Mouse (Mus musculus) heart, embryonic 14.5 days (tissue): ENCODE data around the gene Tmem79. TPM values are rescaled to one million over a fixed set of nuclear protein-coding genes. Genes with fewer than 3 reads are reported as not detected.
"Not testable (repeated sequence)": the region's sequence is repeated elsewhere in the genome, so short reads cannot be mapped to it uniquely, and the experiment has no call there.

Source experiments
- ATAC-seq: fragments of 200-750 bp; cut with Nextera tagmentation; 2 replicates; pipeline ENCODE4 v1.8.0; 2017; ENCODE audit warnings: low read depth, moderate TSS enrichment; ENCODE audit not compliant: insufficient number of reproducible peaks, insufficient read depth, low FRiP score
- H3K27ac ChIP-seq, 2 experiments: fragments of 200-500 bp in 1 of 2; fragments of 300-500 bp in 1 of 2; sonication (generic) in 1 of 2; replicated peaks in 1 of 2; 2 replicates each; pipeline ENCODE4 v1.5.1; 2012 to 2014; ENCODE audit warnings: low read depth in 2 of 2, low read length in 2 of 2, control low read depth in 1 of 2, mild to moderate bottlenecking in 1 of 2, mixed read lengths in 1 of 2; ENCODE audit not compliant: control insufficient read depth in 1 of 2, insufficient read depth in 1 of 2
- H3K27me3 ChIP-seq: fragments of 300-500 bp; sonication (generic); 2 replicates; pipeline ENCODE4 v1.6.1; 2014; ENCODE audit warnings: mild to moderate bottlenecking, low read length, control low read depth; ENCODE audit not compliant: control insufficient read depth, insufficient read depth
- H3K36me3 ChIP-seq: fragments of 300-500 bp; sonication (generic); 2 replicates; pipeline ENCODE4 v1.6.1; 2014; ENCODE audit warnings: mild to moderate bottlenecking, control low read depth, low read length, mixed read lengths; ENCODE audit not compliant: control insufficient read depth, insufficient read depth
- H3K4me1 ChIP-seq, 2 experiments: fragments of 200-500 bp in 1 of 2; fragments of 300-500 bp in 1 of 2; sonication (generic) in 1 of 2; 2 replicates each; pipeline ENCODE4 v1.6.1; 2012 to 2014; ENCODE audit warnings: low read length in 2 of 2, control low read depth in 1 of 2, mixed read lengths in 1 of 2; ENCODE audit not compliant: control insufficient read depth in 2 of 2, insufficient read depth in 2 of 2
- H3K4me2 ChIP-seq: fragments of 300-500 bp; sonication (generic); 2 replicates; pipeline ENCODE4 v1.6.1; 2014; ENCODE audit warnings: mild to moderate bottlenecking, low read length
- H3K4me3 ChIP-seq, 2 experiments: fragments of 200-500 bp in 1 of 2; fragments of 300-500 bp in 1 of 2; sonication (generic) in 1 of 2; 2 replicates each; pipeline ENCODE4 v1.5.1; 2012 to 2014; ENCODE audit warnings: low read length in 2 of 2, mild to moderate bottlenecking in 2 of 2, control low read depth in 1 of 2, low read depth in 1 of 2, moderate library complexity in 1 of 2; ENCODE audit not compliant: control insufficient read depth in 1 of 2, insufficient read depth in 1 of 2
- H3K9ac ChIP-seq: fragments of 300-500 bp; sonication (generic); 2 replicates; pipeline ENCODE4 v1.6.1; 2014; ENCODE audit warnings: mild to moderate bottlenecking, low read length
- H3K9me3 ChIP-seq: fragments of 300-500 bp; sonication (generic); 2 replicates; pipeline ENCODE4 v1.6.1; 2016; ENCODE audit warnings: low read length, control low read depth; ENCODE audit not compliant: control insufficient read depth
- WGBS: fragments of 180-500 bp; shearing (Covaris S2); extraction: QIAGEN DNeasy Blood & Tissue Kit; methylation state at CpG from one replicate; pipeline ENCODE4 v1.1.7; 2014; 5-methylcytosine and 5-hydroxymethylcytosine counted together
- polyA plus RNA-seq: library from polyadenylated mRNA; unstranded; fragments of >200 nt; fragmentation: Nextera tagmentation; extraction: Ambion mirVana; gene quantifications from 2 replicates; pipeline ENCODE4 v1.2.1, GENCODE M21; 2014

Tmem79 gene
- polyA plus RNA-seq, 1 experiment from 2014 or later = 1.1 TPM

GRCm38 (mm10) chr3:88375750-88376626 lies 40.0 kb upstream of the Tmem79 start:
- not testable (repeated sequence) for H3K27ac ChIP-seq, H3K9me3 ChIP-seq, H3K27me3 ChIP-seq, H3K4me1 ChIP-seq, H3K36me3 ChIP-seq, H3K9ac ChIP-seq, H3K4me3 ChIP-seq
- peak; percentile 68; the same call in 1 of the 2 replicates for ATAC-seq
- peak overlapping the region; percentile 50 for H3K4me2 ChIP-seq
- WGBS = 14% methylated on average over 16 of the region's 19 CpGs

- WGBS = 85% methylated on average over 9 of the region's 9 CpGs
- not testable (repeated sequence) for H3K4me3 ChIP-seq, ATAC-seq
Observed at GRCm38 (mm10) chr3:88372643-88373042, 36.7 kb upstream of the Tmem79 start, which contains the start of gene Bglap3. Bglap3 (minus strand) TSS chr3:88372743.

GRCm38 (mm10) chr3:88368511-88368910 lies 32.6 kb upstream of the Tmem79 start:
- H3K9ac ChIP-seq, H3K4me3 ChIP-seq, H3K36me3 ChIP-seq, H3K27ac ChIP-seq, H3K4me2 ChIP-seq, ATAC-seq, H3K9me3 ChIP-seq: not testable (repeated sequence)
- Histone ChIP-seq H3K4me1 (peaks cover 8 to 15% of the 10 kb centered on the region in 2 experiments), H3K27me3 (peaks cover 17% of the 10 kb centered on the region)
- WGBS = 65% methylated on average over 7 of the region's 7 CpGs

More at GRCm38 (mm10) chr3:88372643-88373042, 36.7 kb upstream of the Tmem79 start, which contains the start of gene Bglap3:
- not testable (repeated sequence) for H3K27me3 ChIP-seq, H3K4me2 ChIP-seq, H3K36me3 ChIP-seq, H3K9ac ChIP-seq, H3K27ac ChIP-seq, H3K4me1 ChIP-seq, H3K9me3 ChIP-seq

GRCm38 (mm10) chr3:88367517-88367916 lies 31.6 kb upstream of the Tmem79 start:
- H3K4me3 ChIP-seq, H3K9ac ChIP-seq, ATAC-seq, H3K9me3 ChIP-seq, H3K36me3 ChIP-seq, H3K27ac ChIP-seq, H3K4me2 ChIP-seq: not testable (repeated sequence)
- H3K27me3 ChIP-seq = peaks cover 17% of the 10 kb centered on the region
- WGBS = 56% methylated on average over 3 of the region's 7 CpGs
- H3K4me1 ChIP-seq = peaks cover 9 to 17% of the 10 kb centered on the region in 2 experiments

GRCm38 (mm10) chr3:88366830-88367428 lies 31.0 kb upstream of the Tmem79 start:
- H3K4me3 ChIP-seq = 0 out of 4 replicates have a peak overlapping the region, but pooled peaks of 1 of the 2 experiments have one; percentile 19
- H3K9ac ChIP-seq, H3K9me3 ChIP-seq, ATAC-seq, H3K27ac ChIP-seq: not testable (repeated sequence)
- H3K27me3 ChIP-seq = peaks cover 17% of the 10 kb centered on the region
- WGBS = 7% methylated on average over 17 of the region's 22 CpGs
- H3K4me1 ChIP-seq = peaks cover 9 to 17% of the 10 kb centered on the region in 2 experiments
- H3K4me2 ChIP-seq = peak overlapping the region; percentile 42; the same call in 1 of the 2 replicates
- H3K36me3 ChIP-seq = peaks cover 12% of the 10 kb centered on the region

GRCm38 (mm10) chr3:88365705-88366361 lies 29.9 kb upstream of the Tmem79 start:
- H3K4me1 ChIP-seq = peaks cover 9 to 17% of the 10 kb centered on the region in 2 experiments
- 43% methylated on average over 34 of the region's 34 CpGs for WGBS
- H3K9ac ChIP-seq = no peak overlapping the region
- no peak overlapping the region for H3K4me2 ChIP-seq
- no peak overlapping the region for H3K4me3 ChIP-seq
- ATAC-seq = no peak
- H3K27me3 ChIP-seq = peaks cover 17% of the 10 kb centered on the region
- no peak overlapping the region for H3K27ac ChIP-seq
- peaks cover 23% of the 10 kb centered on the region for H3K36me3 ChIP-seq
- H3K9me3 ChIP-seq = peaks cover 8% of the 10 kb centered on the region; the same call in 1 of the 2 replicates

- H3K36me3 ChIP-seq = peaks cover 38% of the 10 kb centered on the region
- H3K27ac ChIP-seq = peak within 1 kb of the TSS in 1 of 2 experiments; percentile 62; a peak in 2 of 4 replicates
- H3K4me1 ChIP-seq = peaks cover 14 to 17% of the 10 kb centered on the region in 2 experiments
- H3K9me3 ChIP-seq = no peaks in the 10 kb centered on the region
- peak within 1 kb of the TSS; percentile 59 for H3K4me2 ChIP-seq
- H3K9ac ChIP-seq = peak within 1 kb of the TSS; percentile 38
- ATAC-seq = peak; percentile 40; the same call in 1 of the 2 replicates
- peak within 1 kb of the TSS; percentile 8 to 17 for H3K4me3 ChIP-seq
- peaks cover 17% of the 10 kb centered on the region for H3K27me3 ChIP-seq
- 3% methylated on average over 16 of the region's 16 CpGs for WGBS
Observed at GRCm38 (mm10) chr3:88364337-88364736, 28.4 kb upstream of the Tmem79 start, which contains the start of gene Paqr6. Paqr6 (plus strand) TSS chr3:88364584.
